In the genomic region with DNA sequence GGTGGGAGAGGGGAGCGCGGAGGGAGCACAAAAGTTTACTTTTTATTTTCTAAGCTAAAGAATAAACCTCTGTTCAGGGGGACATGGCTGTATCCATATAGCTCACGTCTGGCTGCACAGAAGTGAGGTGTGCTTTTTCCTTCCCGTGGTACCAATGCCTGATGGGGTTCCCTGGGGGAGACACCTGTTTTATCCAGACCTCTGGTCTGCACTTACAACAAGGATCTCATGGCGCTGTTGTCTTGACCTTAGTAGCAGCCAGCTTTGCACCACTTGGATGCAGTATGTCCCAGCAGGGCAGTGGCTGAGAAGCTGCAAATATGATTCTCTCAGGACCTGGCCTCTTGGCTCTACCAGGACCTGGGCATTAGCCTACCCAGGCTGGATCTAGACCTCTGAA, we compare ENCODE assay signal across 8 mouse cellular contexts.
DNase-seq lines count a peak whose midpoint lies in the region; ATAC-seq and TF ChIP-seq lines count a peak whose summit lies in the region.

No protein-coding gene starts in this region.

- no peak for TF ChIP-seq CTCF in gastrocnemius, adult 2 months (IDR thresholded peaks at IDR 0.05)

- peak overlapping the region; percentile 35 for H3K9ac ChIP-seq in heart, embryonic 12.5 days
- peak overlapping the region; percentile 9; the same call in 1 of the 2 replicates for H3K9ac ChIP-seq in limb, embryonic 13.5 days

- H3K27ac ChIP-seq in gastrocnemius, adult 2 months = peak overlapping the region; percentile 85
- 0 out of 2 replicates have a peak overlapping the region, but pooled peaks have one; percentile 6 for H3K27ac ChIP-seq in heart, embryonic 12.5 days (ENCODE audit: poor library complexity, severe bottlenecking)
- no peak overlapping the region for H3K27ac ChIP-seq in limb, embryonic 13.5 days

- H3K27me3 ChIP-seq in heart, embryonic 12.5 days (replicated peaks) = no peaks in the 10 kb centered on the region
- H3K27me3 ChIP-seq in limb, embryonic 13.5 days = peaks cover 15% of the 10 kb centered on the region; the same call in 1 of the 2 replicates
- H3K27me3 ChIP-seq in splenic B cell, adult 2 months (ENCODE audit: control insufficient read depth, insufficient read depth, low read length, poor library complexity, severe bottlenecking) = no peaks in the 10 kb centered on the region

- H3K4me3 ChIP-seq in gastrocnemius, adult 2 months = peak overlapping the region; percentile 69
- H3K4me3 ChIP-seq in heart, embryonic 12.5 days = peak overlapping the region; percentile 41
- peak overlapping the region; percentile 37 for H3K4me3 ChIP-seq in limb, embryonic 13.5 days

- H3K4me1 ChIP-seq in heart, embryonic 12.5 days (replicated peaks) = peaks cover 25% of the 10 kb centered on the region
- H3K4me1 ChIP-seq in limb, embryonic 13.5 days = peaks cover 24% of the 10 kb centered on the region

- ATAC-seq in heart, embryonic 12.5 days (ENCODE audit: insufficient number of reproducible peaks, low FRiP score) = peak; percentile 27
- no peak; the same call in 1 of the 2 replicates for ATAC-seq in limb, embryonic 13.5 days (ENCODE audit: low FRiP score, low read depth)

- peak overlapping the region; percentile 69 for H3K4me2 ChIP-seq in heart, embryonic 12.5 days
- peak overlapping the region; percentile 70 for H3K4me2 ChIP-seq in limb, embryonic 13.5 days (replicated peaks)

- WGBS in heart, embryonic 12.5 days = 10% methylated on average over 5 of the region's 5 CpGs
- 4% methylated on average over 5 of the region's 5 CpGs for WGBS in limb, embryonic 13.5 days

- peak; percentile 60 for DNase-seq in gastrocnemius, adult 2 months
- no peak for DNase-seq in gastrocnemius, postnatal 4 days (ENCODE audit: low spot score in 2 of 2)
- peak; percentile 23 for DNase-seq in ES-CJ7 (ENCODE audit: low read depth, low spot score)
- peak; percentile 1 for DNase-seq in splenic B cell, adult 2 months (ENCODE audit: low read depth, low spot score)
- DNase-seq in frontal cortex, postnatal 25 days (ENCODE audit: low spot score in 2 of 2) = no peak
- no peak for DNase-seq in left cerebral cortex, adult 9 months (ENCODE audit: low spot score in 2 of 2)

- intact Hi-C loops in gastrocnemius, adult 2 months (cut with DNase I) = loop anchor here (1.0 to 5.0 kb wide), 4 partner anchors 150 to 823 kb away; no protein-coding TSS in a partner anchor

- no peaks in the 10 kb centered on the region for H3K9me3 ChIP-seq in heart, embryonic 12.5 days (replicated peaks)
- no peaks in the 10 kb centered on the region for H3K9me3 ChIP-seq in limb, embryonic 13.5 days

- no peaks in the 10 kb centered on the region for H3K36me3 ChIP-seq in heart, embryonic 12.5 days
- no peaks in the 10 kb centered on the region for H3K36me3 ChIP-seq in limb, embryonic 13.5 days
- no peaks in the 10 kb centered on the region for H3K36me3 ChIP-seq in splenic B cell, adult 2 months (ENCODE audit: control insufficient read depth, insufficient read depth, low read length, poor library complexity, severe bottlenecking)

Comparison
In these comparisons a context has a peak if more than half of its experiments do, and no peak if none do; other contexts are left out.
1. DNase-seq: peak in gastrocnemius, adult 2 months (single experiment), ES-CJ7 (single experiment) and splenic B cell, adult 2 months (single experiment); none in gastrocnemius, postnatal 4 days (0 of 2), frontal cortex, postnatal 25 days (0 of 2) and left cerebral cortex, adult 9 months (0 of 2).
2. Peak in every context shown above with its lines, with median percentiles within 50 percentile points of each other: H3K4me3 ChIP-seq.